Mouse (Mus musculus): ENCODE results near the gene Spata32.

Gene Spata32

DNA sequence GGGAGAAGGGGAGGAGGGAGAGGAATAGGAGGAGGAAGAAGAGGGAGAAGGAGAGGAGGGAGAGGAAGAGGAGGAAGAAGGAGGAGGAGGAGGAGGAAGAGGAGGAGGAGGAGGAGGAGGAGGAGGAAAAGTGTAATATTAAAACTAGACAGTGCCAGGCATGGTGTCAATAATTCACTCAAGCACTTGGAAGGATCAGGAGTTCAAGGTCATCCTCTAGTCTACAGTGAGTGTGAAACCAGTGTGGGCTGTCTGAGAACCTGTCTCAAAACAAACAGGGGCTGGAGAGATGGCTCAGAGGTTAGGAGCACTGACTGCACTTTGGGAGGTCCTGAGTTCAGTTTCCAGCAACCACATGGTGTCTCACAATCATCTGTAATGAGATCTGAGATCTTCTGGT lies 15.9 kb downstream of the Spata32 start:
- no peak for DNase-seq (ENCODE audit: low spot score in 2 of 2)

DNA sequence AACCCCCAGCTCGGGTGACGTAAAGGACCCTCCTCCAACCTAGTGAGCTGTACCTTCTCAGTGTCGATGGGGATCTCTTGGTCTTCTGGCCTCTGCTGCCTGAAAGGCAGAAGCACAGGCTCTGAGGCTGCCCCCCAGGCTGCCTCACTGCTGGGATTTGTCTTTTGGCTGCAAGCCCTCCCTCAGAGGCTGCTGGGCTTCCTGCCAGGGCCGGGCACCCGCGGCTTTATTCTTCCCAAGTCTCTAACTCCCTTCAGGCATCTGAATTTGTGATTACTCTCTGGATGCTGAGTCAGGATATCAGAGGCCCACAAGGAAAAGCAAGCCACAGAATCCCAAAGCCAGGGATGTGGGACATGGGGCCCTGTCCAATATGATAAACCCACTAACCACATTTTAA lies 16.6 kb downstream of the Spata32 start:
- no peak for DNase-seq (ENCODE audit: low spot score in 2 of 2)

DNA sequence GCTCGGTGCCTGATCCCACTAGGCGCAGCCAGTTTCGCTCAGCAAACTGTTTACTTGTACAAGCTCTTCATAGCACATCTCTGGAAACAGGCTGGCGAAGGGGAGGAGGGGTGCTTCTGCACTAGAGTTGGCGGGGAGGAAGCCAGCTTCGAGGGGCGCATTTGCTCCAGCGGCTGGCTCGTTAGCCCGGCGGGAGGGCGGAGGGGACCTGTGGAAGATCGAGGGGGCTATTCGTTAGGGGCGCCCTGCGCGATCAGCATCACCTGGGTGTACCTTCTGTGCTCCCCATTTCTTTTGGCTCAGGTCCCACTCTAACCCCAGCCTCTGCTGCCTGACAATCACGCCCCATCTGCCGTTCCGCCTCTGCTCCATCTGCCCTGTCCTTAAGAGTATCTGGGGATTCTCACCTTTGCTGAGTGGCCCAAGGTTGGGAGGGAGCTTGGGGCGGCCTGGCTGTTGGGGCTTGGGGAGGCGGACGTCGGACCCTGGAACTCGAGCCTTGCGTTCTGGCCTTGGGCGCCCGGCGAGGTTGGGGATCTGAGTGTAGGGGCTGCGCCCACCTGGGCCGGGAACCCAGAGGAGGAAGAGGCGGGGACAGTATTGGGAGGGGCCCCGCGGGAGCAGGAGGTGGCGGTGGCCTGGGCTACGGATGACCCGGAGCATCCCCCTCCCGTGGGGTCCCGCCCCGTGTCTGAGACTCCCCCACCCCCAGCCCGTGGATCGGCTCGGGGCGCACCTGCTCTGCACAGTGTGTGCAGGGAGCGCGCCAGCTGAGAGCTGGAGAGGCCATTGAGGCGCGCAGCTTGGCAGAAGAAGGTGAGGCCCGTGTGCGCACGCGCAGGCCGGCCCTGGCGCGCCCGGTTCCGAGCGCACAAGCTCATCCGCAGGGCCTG lies 19.1 kb downstream of the Spata32 start:
- no peak for DNase-seq (ENCODE audit: low spot score in 2 of 2)

DNA sequence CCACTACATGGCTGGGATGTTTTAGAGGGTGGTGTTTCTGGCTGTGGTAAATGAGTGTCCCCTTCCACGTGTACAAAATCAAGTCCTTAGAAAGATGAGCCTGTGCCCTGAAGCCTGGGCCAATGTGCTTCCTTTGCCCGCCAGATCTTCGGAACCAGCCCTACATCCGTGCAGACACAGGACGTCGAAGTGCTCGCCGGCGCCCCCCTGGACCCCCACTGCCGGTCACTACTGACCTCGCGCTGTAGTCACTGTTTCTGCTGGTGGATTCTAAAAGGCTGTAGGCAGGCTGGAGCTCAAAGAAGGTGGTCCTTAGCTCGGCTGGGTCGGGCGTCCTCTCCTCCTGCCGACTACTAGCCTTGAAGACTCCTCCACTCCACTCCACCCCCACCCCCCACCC lies 19.9 kb downstream of the Spata32 start:
- no peak for DNase-seq (ENCODE audit: low spot score in 2 of 2)

DNA sequence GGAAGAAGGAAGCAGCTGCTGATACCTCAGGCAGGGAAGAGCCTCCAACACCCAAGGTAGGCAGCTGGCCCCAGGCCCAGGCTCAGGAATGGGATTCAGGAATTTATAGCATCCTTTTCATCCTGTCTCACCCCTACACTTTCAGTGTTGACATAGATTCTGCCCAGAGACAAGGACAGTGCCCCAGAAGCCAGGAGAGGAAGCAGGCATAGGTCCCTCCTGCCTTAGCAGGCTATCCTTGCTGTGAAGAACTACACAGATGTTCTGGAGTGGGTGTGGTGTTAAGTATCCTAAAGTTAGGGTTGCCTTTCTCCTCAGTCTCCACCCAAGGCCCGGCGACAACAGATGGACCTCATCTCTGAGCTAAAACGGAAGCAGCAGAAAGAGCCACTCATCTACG lies 20.9 kb downstream of the Spata32 start:
- no peak for DNase-seq (ENCODE audit: low spot score in 2 of 2)

DNA sequence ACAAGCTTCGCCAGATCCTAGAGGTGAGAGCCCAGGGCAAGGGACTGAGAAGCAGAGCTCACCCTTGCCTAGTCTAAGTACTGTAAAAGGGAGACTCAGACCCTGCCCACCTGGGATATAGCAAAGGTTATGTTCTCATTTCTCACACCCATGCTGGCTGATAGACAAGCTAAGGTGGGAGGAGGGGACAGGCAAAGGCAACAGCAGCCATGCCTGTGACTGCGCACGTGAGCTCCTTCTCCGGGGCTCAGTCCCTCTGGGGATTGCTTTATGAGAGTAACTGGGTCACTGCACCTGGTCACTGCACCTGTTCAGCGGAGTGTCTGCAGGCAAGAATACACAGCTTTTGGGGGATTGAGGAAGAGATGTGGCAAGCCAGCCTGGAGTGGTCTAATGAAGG lies 22.6 kb downstream of the Spata32 start:
- DNase-seq (ENCODE audit: low spot score in 2 of 2), result no peak

DNA sequence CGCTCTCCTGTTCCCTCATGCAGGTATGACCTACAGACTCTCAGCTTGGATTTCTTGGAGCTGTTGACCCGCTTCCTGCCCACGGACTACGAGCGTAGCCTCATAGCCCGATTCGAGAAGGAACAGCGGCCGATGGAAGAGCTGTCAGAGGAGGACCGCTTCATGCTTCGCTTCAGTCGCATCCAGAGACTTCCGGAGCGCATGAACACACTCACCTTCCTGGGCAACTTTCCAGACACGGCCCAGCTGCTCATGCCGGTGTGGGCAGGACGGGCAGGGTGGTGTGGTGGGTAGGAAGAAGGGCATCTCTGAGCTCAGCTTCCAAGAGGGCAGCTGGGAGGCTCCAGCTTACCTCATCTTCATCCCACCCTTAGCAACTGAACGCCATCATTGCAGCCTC lies 23.0 kb downstream of the Spata32 start:
- no peak for DNase-seq (ENCODE audit: low spot score in 2 of 2)

DNA sequence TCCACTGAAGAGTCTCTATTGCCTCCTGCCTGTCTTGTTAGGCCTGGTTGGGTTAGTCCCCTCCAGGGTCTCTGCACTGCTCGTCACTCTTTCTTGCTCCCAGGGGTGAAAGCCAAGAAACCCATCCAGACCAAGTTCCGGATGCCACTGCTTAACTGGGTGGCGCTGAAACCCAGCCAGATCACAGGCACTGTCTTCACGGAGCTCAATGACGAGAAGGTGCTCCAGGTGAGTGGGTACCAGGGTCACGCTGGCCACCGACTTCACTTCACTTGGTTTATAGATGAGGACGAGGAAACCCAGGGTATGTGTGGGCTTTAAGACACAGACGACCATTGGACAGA lies 24.4 kb downstream of the Spata32 start:
- DNase-seq (ENCODE audit: low spot score in 2 of 2), result no peak

DNA sequence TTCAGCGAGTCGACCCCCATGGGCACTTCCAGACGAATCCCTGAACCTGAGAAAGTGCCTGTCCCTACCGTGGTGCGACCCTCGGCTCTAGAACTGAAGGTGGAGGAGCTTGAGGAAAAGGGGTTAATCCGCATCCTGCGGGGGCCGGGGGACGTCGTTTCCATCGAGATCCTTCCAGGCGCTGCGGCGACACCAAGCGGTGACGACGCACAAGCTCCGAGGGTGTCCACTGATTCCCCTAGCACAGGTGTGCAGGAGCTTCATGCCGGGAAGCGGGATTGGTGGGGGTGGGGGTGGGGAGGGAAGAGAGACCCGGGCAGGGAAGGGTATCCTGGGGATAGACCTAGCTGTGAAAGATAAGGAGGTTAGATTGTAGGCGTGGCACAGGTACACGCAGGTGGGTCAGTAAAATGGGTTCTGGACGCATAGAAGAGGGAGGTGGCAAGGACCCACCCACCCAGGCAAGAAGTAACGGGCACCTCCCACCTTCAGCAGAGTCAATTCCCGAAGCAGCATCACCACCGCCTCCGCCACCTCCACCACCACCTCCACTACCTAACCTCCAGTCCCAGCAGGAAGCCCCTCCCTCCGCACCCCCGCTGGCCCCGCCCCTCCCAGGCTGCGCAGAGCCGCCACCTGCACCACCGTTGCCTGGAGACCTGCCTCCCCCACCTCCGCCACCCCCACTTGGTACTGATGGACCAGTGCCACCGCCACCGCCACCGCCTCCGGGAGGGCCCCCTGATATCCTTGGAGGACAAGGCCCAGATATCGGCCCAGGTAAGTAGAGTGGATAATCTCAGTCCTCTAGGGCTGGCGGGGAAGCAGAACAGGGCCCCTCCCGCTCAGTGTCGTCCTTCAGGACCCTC lies 25.0 kb downstream of the Spata32 start:
- no peak for DNase-seq (ENCODE audit: low spot score in 2 of 2)

DNA sequence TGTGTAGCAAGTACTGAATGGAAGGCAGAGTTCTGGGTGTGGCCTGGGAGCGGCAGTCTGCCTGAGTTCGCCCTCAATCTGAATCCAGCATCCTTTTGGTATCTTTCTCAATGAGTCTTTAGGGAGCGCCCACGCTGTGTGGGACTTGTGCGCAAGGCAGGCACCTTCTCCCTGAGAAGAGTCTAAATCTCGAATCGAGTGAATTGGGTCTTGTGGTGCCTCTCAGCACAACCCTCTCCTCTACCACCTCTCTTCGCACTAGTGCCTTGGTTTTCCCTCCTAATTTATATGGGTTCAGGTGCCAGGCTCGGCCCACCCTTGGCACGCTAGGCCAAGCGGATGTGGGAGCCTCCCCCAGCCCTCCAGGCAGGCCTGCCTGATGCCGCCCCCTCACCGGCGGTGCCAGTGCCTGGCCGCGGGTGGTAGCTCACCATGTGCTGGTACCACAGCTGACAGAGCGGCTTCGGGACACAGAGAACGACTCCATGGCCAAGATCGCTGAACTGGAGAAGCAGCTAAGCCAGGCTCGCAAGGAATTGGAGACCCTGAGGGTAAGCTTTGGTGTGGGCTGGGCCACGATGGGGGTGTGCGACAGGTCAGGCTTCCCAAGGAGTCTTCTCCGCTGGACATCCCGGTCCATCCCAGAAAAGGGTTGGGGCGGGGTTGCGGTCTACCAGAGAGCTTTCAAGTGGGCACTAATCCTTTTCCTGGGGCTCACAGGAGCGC lies 25.8 kb downstream of the Spata32 start:
- no peak for DNase-seq (ENCODE audit: low spot score in 2 of 2)

DNA sequence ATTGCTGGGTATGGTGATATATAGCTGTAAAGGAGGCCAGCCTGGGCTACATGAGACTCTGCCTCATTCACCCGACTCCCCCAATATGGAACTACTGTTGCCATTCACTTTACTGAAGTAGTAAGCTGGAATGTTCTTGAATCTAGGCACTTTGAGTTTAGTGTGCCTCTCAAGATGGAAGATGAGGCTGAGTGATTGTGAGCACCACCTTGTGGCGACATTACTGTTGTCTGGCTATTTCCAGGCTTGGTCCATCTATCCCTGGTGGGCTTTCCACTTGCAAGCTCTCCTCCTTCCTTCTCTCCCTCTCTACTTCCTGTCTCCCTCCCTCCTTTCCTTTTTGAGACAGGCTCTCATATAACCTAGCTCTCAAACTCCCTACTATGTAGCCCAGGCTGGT lies 33.3 kb downstream of the Spata32 start:
- no peak for DNase-seq (ENCODE audit: low spot score in 2 of 2)

DNA sequence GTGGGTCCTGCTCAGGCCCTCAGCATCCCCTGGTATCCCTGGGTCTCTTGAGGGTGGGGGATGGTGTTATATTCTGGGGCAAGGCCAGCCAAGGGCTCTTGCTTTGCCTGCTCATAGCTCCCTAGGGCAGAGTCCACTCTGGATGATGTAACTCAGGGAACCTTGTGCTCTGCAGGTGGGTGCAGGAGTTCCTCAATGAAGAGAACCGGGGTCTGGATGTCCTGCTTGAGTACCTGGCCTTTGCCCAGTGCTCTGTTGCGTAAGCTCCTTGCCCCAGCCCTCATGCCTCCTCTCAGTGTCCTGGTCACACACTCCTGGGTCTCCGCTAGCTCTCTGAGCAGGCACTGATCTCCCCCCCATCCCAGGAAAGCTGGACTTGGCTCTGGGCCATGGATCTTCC lies 36.3 kb downstream of the Spata32 start:
- peak in 1 of 2 experiments; percentile 12 for DNase-seq (ENCODE audit: low spot score in 2 of 2)

DNA sequence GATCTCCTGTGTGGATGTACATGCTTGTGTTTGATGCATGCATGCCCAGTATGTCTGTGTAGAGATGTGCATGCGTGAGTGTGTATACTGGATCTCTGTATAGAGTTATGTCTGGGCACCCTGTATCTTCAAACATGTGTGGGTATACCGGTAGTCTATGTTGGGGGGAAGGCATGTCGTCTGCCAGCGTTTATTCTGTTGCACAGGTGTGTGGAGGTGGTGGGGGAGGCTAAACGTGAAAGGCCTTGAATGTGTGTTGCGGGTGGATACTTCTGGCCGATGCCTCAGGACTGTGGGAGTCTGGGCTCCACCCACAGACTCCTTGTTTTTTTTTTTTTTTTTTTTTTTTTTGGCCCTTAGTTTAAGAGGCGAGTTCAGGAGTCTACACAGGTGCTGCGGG lies 36.9 kb downstream of the Spata32 start:
- DNase-seq (ENCODE audit: low spot score in 2 of 2), result no peak

DNA sequence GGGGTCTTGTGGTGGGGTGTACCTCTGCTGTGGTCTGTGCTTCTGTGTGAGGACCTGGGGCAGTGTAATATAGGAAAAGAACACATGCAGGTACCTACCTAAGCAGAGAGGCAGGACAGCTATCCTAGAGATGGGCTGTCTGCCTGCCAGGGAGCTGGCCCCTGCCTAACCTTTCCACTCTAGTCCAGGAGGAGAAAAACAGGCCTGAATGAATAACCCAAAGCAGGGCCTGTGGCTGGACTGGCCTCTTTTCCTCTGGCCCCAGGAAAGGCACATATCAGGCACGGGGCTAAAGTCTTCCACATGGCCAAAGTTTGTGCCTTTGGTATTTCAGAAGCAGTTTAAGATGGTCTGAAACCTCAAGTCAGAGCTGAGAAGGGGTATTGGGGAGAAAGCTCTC lies 37.8 kb downstream of the Spata32 start:
- DNase-seq (ENCODE audit: low spot score in 2 of 2), result no peak

DNA sequence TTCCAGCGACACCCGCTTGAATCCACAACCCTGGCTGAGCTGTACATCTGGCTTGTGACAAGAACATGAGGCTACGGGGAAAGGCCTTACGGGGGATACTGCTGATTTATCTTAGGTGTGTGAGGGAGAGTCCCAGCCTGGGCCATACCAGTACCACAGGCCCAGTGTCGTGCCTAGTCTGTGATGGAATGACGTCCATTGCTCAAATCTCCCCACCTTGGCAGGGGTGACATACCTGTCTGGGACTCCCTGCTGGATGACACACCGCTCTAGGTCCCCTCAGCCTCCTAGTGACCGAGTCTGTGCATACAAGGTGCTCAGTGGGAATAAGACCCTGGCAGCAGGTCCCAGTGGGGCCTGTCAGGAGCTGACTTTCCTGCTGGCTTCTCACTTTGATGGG lies 39.5 kb downstream of the Spata32 start:
- DNase-seq (ENCODE audit: low spot score in 2 of 2), result peak in 1 of 2 experiments; percentile 11

DNA sequence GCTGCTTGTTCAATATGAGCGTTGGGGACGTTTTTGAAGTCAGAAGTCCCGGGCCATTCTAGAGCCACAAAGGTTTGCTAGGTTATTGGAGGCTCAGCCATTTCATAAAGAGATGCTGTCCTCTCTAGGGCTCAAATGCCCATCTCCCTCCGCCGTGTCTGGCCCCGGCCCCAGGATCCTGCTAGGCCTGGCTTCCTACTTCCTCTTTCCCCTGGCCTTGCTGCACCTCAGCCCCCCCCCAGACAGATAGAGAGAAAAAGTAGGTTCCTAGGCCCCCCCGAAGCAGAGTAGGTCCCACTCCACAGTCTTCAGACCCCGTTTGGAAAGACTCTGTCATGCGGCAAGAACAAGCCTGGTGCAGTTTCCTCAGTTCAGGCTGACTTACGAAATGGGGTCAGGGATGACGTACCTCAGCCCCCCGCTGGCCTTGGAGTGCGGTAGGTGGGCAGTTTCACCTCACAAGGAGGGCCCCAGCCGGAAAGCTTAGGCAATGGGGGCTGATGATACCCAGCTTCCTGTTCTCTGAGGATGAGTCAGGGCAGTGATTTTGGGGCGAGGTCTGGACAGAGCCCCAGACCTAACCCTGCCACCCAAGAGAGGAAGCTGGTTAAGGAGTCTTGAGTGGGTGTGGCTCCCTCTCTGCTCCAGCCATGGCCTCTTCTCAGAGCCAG lies 40.3 kb downstream of the Spata32 start:
- DNase-seq (ENCODE audit: low spot score in 2 of 2), result peak; percentile 56 to 75

DNA sequence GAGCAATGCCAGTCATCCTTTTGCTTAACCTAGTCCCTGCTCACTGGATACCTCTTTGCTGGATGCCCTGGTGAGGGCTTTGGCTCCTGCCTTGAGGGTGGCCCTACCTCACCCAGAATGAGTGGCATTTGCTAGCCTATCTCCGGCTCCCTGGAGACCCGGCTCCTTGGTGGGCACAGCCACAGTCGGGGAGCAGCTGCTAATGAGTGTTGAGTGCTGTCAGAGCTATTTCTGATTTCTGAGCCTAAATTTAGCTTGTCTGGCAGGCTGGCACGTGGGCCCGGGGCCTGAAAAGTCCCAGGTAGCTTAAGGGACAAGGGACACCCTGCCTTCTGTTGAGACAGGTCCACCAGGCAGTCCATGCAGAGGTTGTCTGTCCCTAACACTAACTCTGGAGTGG lies 41.0 kb downstream of the Spata32 start:
- DNase-seq (ENCODE audit: low spot score in 2 of 2), result peak in 1 of 2 experiments; percentile 13

DNA sequence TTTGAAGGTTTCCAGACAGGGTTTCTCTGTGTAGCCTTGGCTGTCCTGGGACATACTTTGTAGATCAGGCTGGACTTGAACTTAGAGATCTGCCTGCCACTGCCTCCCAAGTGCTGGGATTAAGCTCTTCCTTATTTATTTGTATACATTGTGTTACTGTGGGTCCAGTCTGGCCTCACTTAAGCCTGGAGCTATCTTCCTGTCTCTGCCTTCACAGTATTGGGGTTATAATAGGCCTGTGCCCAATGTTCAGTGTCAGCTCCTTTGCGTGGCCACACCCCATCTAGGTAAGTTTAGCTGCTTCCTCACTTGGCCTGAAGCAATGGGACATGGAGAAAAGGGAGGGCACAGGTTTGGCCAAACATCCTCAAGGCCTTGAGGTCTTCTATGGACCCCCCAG lies 41.7 kb downstream of the Spata32 start:
- DNase-seq (ENCODE audit: low spot score in 2 of 2), result no peak

DNA sequence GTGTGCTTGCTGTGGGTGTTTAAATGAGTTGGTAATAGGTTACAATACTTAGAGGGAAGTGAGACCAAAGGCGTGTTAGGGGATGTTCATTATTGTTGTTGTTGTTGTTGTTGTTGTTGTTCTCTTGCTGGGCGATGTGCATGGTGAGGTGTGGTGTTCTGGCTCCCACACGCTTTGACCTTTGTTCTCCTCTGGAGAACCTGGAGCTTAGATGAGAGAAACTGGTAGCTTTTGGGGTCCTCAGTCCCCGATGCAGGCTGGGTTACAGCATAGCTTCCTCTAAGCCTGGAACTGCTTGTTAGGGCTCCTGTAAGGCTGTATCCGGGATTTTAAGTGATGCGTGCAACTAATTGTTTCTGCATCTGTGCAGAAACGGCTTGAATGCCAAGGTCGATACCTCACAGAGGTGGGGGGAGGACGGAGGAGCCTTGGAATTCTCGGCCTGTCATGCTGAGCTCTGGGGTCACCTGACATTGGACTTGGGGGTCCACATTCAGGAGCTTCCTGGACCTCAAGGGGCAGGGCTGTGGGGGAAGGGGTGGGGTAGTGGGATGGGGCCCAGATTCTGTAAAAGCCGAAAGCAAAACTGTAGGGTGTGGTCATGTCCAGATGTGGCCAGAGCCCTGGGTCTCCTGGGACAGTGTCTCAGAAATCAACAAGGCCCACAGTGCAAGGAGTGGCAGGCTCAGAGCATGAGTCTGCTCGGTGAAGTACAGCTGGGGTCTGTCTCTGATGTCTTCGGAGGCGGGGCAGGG lies 42.4 kb downstream of the Spata32 start:
- peak; percentile 19 to 65 for DNase-seq (ENCODE audit: low spot score in 2 of 2)

DNA sequence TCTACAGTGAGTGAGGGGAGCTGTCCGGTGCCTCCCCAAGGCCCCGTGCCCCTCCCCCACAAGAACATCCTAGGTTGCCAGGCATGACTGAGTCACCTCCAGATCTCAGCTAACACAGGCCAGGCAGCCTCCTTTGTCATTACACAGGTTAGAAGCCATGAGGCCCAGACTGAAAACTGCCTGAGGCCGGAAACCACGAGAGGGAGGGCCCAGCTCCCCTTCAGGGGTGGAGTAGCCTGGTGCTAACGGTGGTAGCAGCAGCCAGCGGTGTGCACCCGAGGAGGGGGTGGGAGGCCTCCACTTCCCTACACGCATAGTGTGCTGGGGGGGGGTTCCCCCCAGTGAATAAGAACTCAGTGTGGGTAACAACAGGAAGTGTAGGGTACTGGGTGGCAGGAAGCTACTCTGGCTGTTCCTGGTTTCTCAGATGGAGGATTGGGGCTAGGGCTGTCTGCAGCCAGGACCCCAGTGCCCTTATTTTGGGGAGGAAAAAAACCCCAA lies 43.3 kb downstream of the Spata32 start:
- peak; percentile 83 to 87 for DNase-seq (ENCODE audit: low spot score in 2 of 2)

DNA sequence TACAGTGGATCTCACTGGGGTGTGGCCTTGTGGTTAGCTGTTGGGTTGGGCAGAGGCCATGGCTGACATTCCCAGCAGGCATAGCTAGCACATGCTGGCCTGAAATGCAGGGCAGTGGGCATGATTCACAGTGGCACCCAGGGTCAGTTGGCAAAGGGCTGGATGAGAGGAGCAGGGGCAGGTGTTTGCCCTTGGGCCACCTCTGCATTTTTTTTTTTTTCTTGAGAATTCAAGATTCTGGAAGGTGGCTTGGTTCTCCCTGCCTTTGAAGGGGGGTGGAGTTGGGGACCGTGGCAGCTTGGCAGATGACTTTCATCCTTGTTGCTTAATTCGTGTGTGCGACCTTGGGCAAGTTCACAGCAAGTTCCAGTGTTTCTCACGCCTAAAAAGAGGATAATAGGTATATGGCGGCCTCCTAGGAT lies 43.8 kb downstream of the Spata32 start:
- DNase-seq (ENCODE audit: low spot score in 2 of 2), result peak in 1 of 2 experiments; percentile 13
